Mouse (Mus musculus) erythroid progenitor cell, adult 5-6 weeks (primary cell): ENCODE measurements around the gene Ifi27l2b. TPM values are rescaled to one million over a fixed set of nuclear protein-coding genes. Genes with fewer than 3 reads are reported as not detected.
A peak's percentile ranks its signal among the peaks of the same experiment; 100 is the strongest.
"Not testable (repeated sequence)": the region's sequence is repeated elsewhere in the genome, so short reads cannot be mapped to it uniquely, and the experiment has no call there.

Source experiments
- ATAC-seq: replicated peaks from 2 replicates; pipeline ENCODE4 v1.8.0; 2016; ENCODE audit warnings: moderate number of reproducible peaks, mild to moderate bottlenecking, moderate TSS enrichment, inconsistent platforms; ENCODE audit not compliant: poor library complexity, low FRiP score, severe bottlenecking
- total RNA-seq, 2 experiments: library from RNA; stranded (forward) in 1 of 2; stranded (reverse) in 1 of 2; fragments of 150-400 nt in 1 of 2; fragments of 186-747, 209-891 nt in 1 of 2; gene quantifications; 2 replicates each; pipeline versions ENCODE4 v1.2.3 to v1.2.4; 2015 to 2017; ENCODE audit warnings: low replicate concordance in 2 of 2

The Ifi27l2b gene
- total RNA-seq (2015; ENCODE audit: low replicate concordance): not detected in 2 replicates
- not detected in 2 replicates for total RNA-seq (2017; ENCODE audit: low replicate concordance)

GRCm38 (mm10) chr12:103457140-103457539 lies at the start of gene Ifi27l2b:
TSS of gene Ifi27l2b (minus strand) at chr12:103457223.
- ATAC-seq: no peak

GRCm38 (mm10) chr12:103504402-103504801 lies 47.4 kb upstream of the Ifi27l2b start:
- ATAC-seq: no peak

GRCm38 (mm10) chr12:103503300-103503699 lies 46.3 kb upstream of the Ifi27l2b start:
- no peak for ATAC-seq

- ATAC-seq: no peak
Measured at GRCm38 (mm10) chr12:103499261-103499660, 42.2 kb upstream of the Ifi27l2b start.

GRCm38 (mm10) chr12:103498768-103499167 lies 41.7 kb upstream of the Ifi27l2b start:
- no peak for ATAC-seq

GRCm38 (mm10) chr12:103494486-103494885 lies 37.5 kb upstream of the Ifi27l2b start:
- ATAC-seq: peak; percentile 74

GRCm38 (mm10) chr12:103492767-103493166 lies 35.7 kb upstream of the Ifi27l2b start:
- peak; percentile 68 for ATAC-seq

GRCm38 (mm10) chr12:103491091-103491730 lies 34.2 kb upstream of the Ifi27l2b start:
- no peak for ATAC-seq

- ATAC-seq: no peak
Measured at GRCm38 (mm10) chr12:103487750-103488149, 30.7 kb upstream of the Ifi27l2b start.

- no peak for ATAC-seq
Measured at GRCm38 (mm10) chr12:103487276-103487675, 30.3 kb upstream of the Ifi27l2b start.

GRCm38 (mm10) chr12:103486726-103487125 lies 29.7 kb upstream of the Ifi27l2b start:
- ATAC-seq: no peak

GRCm38 (mm10) chr12:103484200-103484972 lies 27.4 kb upstream of the Ifi27l2b start:
- not testable (repeated sequence) for ATAC-seq

GRCm38 (mm10) chr12:103482781-103483180 lies 25.8 kb upstream of the Ifi27l2b start:
- ATAC-seq: no peak

GRCm38 (mm10) chr12:103481671-103482070 lies 24.6 kb upstream of the Ifi27l2b start:
- ATAC-seq: no peak

GRCm38 (mm10) chr12:103477461-103478015 lies 20.5 kb upstream of the Ifi27l2b start:
- ATAC-seq: no peak

GRCm38 (mm10) chr12:103476779-103477389 lies 19.9 kb upstream of the Ifi27l2b start:
- ATAC-seq: no peak

GRCm38 (mm10) chr12:103474481-103474880 lies 17.5 kb upstream of the Ifi27l2b start:
- ATAC-seq: no peak

- not testable (repeated sequence) for ATAC-seq
Measured at GRCm38 (mm10) chr12:103456727-103457126, 296 bp downstream of the Ifi27l2b start.

GRCm38 (mm10) chr12:103453361-103453760 lies 3.7 kb downstream of the Ifi27l2b start:
- no peak for ATAC-seq

GRCm38 (mm10) chr12:103445060-103445459 lies 12.0 kb downstream of the Ifi27l2b start:
- no peak for ATAC-seq
